Mouse (Mus musculus) liver, embryonic 12.5 days (tissue): ENCODE data around the gene Pitpna. TPM values are rescaled to one million over a fixed set of nuclear protein-coding genes. Genes with fewer than 3 reads are reported as not detected.

ENCODE experiments used
- ATAC-seq: fragments of 200-750 bp; cut with Nextera tagmentation; 2 replicates; pipeline ENCODE4 v1.8.0; 2017; ENCODE audit warnings: moderate number of reproducible peaks, mild to moderate bottlenecking, moderate library complexity
- H3K27ac ChIP-seq: fragments of 300-500 bp; sonication (generic); 2 replicates; pipeline ENCODE4 v1.5.1; 2016; ENCODE audit warnings: mild to moderate bottlenecking
- H3K27me3 ChIP-seq: fragments of 300-500 bp; sonication (generic); replicated peaks from 2 replicates; pipeline ENCODE4 v1.6.1; 2016; ENCODE audit warnings: mild to moderate bottlenecking, moderate library complexity
- H3K36me3 ChIP-seq: fragments of 300-500 bp; sonication (generic); 2 replicates; pipeline ENCODE4 v1.6.1; 2016; ENCODE audit warnings: mild to moderate bottlenecking, moderate library complexity
- H3K4me1 ChIP-seq: fragments of 300-500 bp; sonication (generic); 2 replicates; pipeline ENCODE4 v1.6.1; 2016
- H3K4me2 ChIP-seq: fragments of 300-500 bp; sonication (generic); 2 replicates; pipeline ENCODE4 v1.6.1; 2016; ENCODE audit warnings: mild to moderate bottlenecking, moderate library complexity
- H3K4me3 ChIP-seq: fragments of 300-500 bp; sonication (generic); 2 replicates; pipeline ENCODE4 v1.5.1; 2016; ENCODE audit warnings: mild to moderate bottlenecking, moderate library complexity
- H3K9ac ChIP-seq: fragments of 300-500 bp; sonication (generic); 2 replicates; pipeline ENCODE4 v1.6.1; 2016; ENCODE audit warnings: mild to moderate bottlenecking, moderate library complexity
- H3K9me3 ChIP-seq: fragments of 300-500 bp; sonication (generic); replicated peaks from 2 replicates; pipeline ENCODE4 v1.6.1; 2016; ENCODE audit warnings: mild to moderate bottlenecking, moderate library complexity
- WGBS: fragments of 180-500 bp; shearing (Covaris S2); methylation state at CpG from one replicate; pipeline ENCODE4 v1.1.7; 2016; ENCODE audit not compliant: insufficient replicate concordance; 5-methylcytosine and 5-hydroxymethylcytosine counted together
- polyA plus RNA-seq: library from polyadenylated mRNA; unstranded; fragments of >200 nt; fragmentation: Nextera tagmentation; extraction: Ambion mirVana; gene quantifications from 2 replicates; pipeline ENCODE4 v1.2.1, GENCODE M21; 2016

Gene Pitpna
- polyA plus RNA-seq, 1 experiment from 2014 or later, result 65.7 TPM

DNA sequence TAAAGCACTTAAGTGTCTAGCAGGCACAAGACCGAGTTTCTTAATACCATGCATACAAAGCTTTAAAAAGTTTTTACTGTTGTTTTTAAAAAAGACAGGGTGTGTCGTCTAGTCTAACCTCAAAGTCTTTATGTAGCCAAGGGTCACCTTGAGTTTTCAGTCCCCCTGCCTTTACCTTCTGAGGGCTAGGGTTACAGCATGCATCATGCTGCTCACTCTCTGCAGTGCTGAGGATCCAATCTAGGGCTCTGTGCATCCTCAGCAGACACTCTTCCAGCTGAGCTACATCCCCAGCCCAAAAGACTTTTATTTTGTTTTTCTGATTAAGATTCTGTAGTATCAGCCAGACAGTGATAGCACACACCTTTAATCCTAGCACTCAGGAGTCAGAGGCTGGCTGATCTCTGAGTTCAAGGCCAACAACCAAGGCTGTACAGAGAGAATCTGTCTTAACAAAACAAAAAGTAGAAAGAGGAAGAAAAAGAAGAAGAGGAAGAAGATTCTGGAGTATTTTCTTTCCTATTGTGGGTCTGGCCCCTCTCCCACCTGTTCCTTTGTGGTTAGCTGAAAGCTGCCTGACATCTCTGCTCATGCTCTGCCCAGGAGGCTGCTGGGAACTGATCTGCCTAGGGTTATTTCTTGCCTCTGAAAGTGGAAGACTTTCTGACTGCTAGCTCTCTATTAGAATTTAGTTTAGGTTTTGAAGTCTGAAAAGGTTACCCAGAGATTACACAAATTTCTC is 34.9 kb downstream of the Pitpna start:
- Histone ChIP-seq H3K9me3 (no peaks in the 10 kb centered on the region), H3K36me3 (peaks cover 82% of the 10 kb centered on the region), H3K4me2 (no peak overlapping the region), H3K4me3 (no peak overlapping the region), H3K4me1 (peaks cover 24% of the 10 kb centered on the region), H3K27ac (peak overlapping the region; percentile 31; the same call in 1 of the 2 replicates), H3K27me3 (no peaks in the 10 kb centered on the region), H3K9ac (no peak overlapping the region)
- no peak for ATAC-seq
- 63% methylated on average over 2 of the region's 2 CpGs for WGBS

- no peaks in the 10 kb centered on the region for H3K27me3 ChIP-seq
- H3K9me3 ChIP-seq, result no peaks in the 10 kb centered on the region
- WGBS, result 34% methylated on average over 2 of the region's 2 CpGs
- peaks cover 24% of the 10 kb centered on the region for H3K4me1 ChIP-seq
- ATAC-seq, result no peak
- peak overlapping the region; percentile 52 for H3K27ac ChIP-seq
- H3K36me3 ChIP-seq, result peaks cover 79% of the 10 kb centered on the region
- H3K4me2 ChIP-seq, result no peak overlapping the region
- H3K9ac ChIP-seq, result no peak overlapping the region
- no peak overlapping the region for H3K4me3 ChIP-seq
Observed at GRCm38 (mm10) chr11:75624102-75624554, 36.2 kb downstream of the Pitpna start.

DNA sequence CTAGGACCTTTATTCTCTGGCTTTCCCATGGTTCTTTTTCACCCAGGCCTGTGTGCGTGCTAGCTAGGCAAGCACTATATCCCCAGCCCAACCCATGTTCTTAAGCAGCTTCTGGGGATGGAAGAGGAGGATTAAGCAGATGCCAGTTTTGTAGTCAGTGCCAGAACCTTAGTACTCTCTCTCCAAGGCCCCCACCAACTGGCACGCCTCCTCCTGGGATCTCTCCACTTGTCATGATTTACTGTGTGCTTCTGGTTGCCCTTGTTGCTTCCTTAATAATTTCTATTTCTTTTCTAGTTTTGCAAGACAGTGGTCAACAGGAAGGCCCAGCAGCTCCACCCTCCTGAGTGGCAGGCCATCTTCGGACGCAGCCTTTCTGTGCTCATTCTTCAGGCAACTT is 37.9 kb downstream of the Pitpna start:
- Histone ChIP-seq H3K4me2 (no peak overlapping the region), H3K4me1 (peaks cover 35% of the 10 kb centered on the region), H3K36me3 (peaks cover 62% of the 10 kb centered on the region), H3K27ac (no peak overlapping the region), H3K9me3 (no peaks in the 10 kb centered on the region), H3K4me3 (no peak overlapping the region), H3K9ac (no peak overlapping the region), H3K27me3 (no peaks in the 10 kb centered on the region)
- 87% methylated on average over 4 of the region's 4 CpGs for WGBS
- no peak for ATAC-seq

DNA sequence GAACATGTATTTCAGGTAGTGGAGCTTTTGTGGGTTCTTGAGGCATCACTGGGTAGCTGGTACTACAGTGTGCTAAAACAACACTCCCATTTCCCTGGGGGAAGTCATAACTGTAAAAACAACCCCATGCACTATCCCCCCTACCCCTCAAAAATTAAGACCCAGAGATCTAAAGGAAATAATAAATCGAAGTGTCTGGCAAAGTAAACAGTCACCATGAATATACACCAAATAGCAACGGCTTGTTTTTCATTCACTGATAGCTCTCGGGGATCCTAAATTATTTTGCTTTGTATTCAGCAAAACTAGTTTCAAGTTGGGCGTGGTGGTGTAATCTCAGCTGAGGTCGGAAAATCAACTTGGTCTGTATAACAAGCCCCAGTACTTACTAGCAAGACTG is 42.2 kb downstream of the Pitpna start:
- ATAC-seq, result no peak
- Histone ChIP-seq H3K9me3 (no peaks in the 10 kb centered on the region), H3K9ac (peak overlapping the region; percentile 81), H3K4me2 (peak overlapping the region; percentile 74), H3K4me3 (peak overlapping the region; percentile 83), H3K27me3 (no peaks in the 10 kb centered on the region), H3K4me1 (peaks cover 34% of the 10 kb centered on the region), H3K36me3 (peaks cover 52% of the 10 kb centered on the region), H3K27ac (peak overlapping the region; percentile 84)
- WGBS, result 8% methylated on average over 5 of the region's 5 CpGs

DNA sequence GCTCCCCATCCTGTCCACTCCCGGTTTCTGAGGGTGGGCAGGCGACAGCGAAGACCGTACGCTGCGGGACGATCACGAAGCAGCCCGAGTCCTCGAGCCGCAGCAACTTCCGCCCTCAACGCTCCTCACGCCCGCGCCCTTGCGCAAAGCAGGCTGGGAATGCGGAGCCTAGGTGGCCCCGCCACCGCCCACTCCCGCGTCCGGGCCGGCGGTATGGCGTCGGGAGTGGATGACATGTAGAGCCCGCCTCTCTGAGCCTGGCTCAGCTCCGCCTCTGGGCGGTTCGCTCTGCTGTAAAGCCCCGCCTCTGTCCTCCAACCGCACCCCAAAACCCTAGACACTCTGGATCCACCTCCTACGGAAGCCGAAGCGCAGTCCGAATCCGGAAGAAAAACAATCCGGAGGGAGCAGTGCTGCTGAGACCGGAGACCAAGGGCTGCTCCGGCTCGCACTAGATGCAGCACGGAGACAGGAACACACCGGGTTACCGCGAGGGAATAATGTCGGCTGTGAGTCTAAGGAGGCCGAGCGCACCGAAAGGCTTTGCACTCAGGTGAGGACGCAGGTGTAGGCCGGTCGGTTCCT is 42.8 kb downstream of the Pitpna start, which contains the start of gene Inpp5k:
Gene Inpp5k, plus strand, starts transcription at position 344 of the 585 bp plus-strand sequence.
- H3K9ac ChIP-seq, result peak within 1 kb of the TSS; percentile 81
- H3K4me3 ChIP-seq, result peak within 1 kb of the TSS; percentile 83
- no peaks in the 10 kb centered on the region for H3K9me3 ChIP-seq
- peak; percentile 100 for ATAC-seq
- H3K36me3 ChIP-seq, result peaks cover 52% of the 10 kb centered on the region
- H3K4me1 ChIP-seq, result peaks cover 34% of the 10 kb centered on the region
- no peaks in the 10 kb centered on the region for H3K27me3 ChIP-seq
- H3K4me2 ChIP-seq, result peak within 1 kb of the TSS; percentile 74
- peak within 1 kb of the TSS; percentile 84 for H3K27ac ChIP-seq
- WGBS, result under 1% methylated on average over 53 of the region's 53 CpGs

DNA sequence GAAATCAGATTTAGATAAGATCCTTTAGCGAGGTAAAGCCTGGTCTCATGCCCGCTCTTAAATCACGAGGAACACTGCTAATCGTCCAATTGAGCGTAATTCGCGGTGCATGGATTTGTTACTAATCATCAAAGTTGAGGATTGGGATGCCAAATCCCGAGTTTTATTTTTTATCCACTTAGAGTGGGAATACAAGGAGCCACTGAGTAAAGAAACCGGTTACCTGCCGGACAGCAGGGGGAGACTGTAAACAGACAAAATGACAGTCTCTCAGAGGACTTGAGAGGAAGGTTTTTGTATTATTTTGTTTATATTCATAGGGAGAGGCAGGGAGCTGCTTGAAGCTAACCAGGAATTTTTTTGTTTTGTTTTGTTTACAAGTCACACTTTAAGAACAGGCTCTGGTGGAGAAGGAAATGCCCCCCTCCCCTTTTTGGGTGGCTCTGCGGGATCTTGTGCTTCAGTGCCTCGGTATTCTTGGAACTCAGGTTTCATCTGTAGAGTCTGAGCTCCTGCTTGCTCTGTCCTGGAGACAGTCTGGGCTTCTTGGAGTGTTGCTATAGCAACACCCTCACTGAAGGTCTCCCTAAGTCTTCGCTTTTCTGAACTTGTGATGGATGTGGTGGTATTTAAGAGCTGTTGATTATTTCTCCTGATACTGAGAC is 43.8 kb downstream of the Pitpna start:
- H3K4me2 ChIP-seq, result peak overlapping the region; percentile 74
- H3K4me3 ChIP-seq, result peak overlapping the region; percentile 83
- no peaks in the 10 kb centered on the region for H3K27me3 ChIP-seq
- H3K9ac ChIP-seq, result peak overlapping the region; percentile 81
- no peak overlapping the region for H3K27ac ChIP-seq
- H3K9me3 ChIP-seq, result no peaks in the 10 kb centered on the region
- peaks cover 43% of the 10 kb centered on the region for H3K36me3 ChIP-seq
- WGBS, result 16% methylated on average over 13 of the region's 13 CpGs
- H3K4me1 ChIP-seq, result peaks cover 32% of the 10 kb centered on the region
- no peak for ATAC-seq

- 85% methylated on average over 5 of the region's 5 CpGs for WGBS
- Histone ChIP-seq H3K27me3 (no peaks in the 10 kb centered on the region), H3K9ac (no peak overlapping the region), H3K36me3 (peaks cover 42% of the 10 kb centered on the region), H3K4me1 (peaks cover 26% of the 10 kb centered on the region), H3K4me2 (peak overlapping the region; percentile 74; the same call in 1 of the 2 replicates), H3K9me3 (no peaks in the 10 kb centered on the region), H3K4me3 (no peak overlapping the region), H3K27ac (no peak overlapping the region)
- ATAC-seq, result no peak
Observed at GRCm38 (mm10) chr11:75632921-75633320, 45.0 kb downstream of the Pitpna start.

DNA sequence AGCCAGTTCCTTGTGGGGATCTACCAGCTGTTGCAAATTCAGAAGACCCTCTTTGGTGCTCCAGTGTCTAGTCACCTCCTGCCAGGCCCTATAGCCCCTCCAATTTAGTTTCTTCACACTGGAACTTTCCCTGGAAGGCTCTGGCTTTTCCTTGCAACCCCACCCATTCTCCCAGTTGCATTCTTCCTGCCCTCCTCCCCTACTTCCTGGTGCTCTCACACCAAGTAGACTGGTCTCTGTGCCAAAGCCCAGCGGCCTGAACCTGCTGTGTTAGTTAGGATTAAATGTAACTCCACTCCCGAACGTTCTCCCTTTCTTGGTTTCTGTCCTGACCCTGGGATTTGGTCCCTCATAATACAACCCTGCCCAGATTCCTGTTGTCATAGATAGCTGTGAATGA is 46.9 kb downstream of the Pitpna start:
- H3K36me3 ChIP-seq, result peaks cover 39% of the 10 kb centered on the region
- H3K4me2 ChIP-seq, result no peak overlapping the region
- peak overlapping the region; percentile 11; the same call in 1 of the 2 replicates for H3K27ac ChIP-seq
- no peak for ATAC-seq
- no peaks in the 10 kb centered on the region for H3K9me3 ChIP-seq
- no peak overlapping the region for H3K4me3 ChIP-seq
- H3K4me1 ChIP-seq, result peaks cover 20% of the 10 kb centered on the region
- H3K27me3 ChIP-seq, result no peaks in the 10 kb centered on the region
- WGBS, result 69% methylated on average over 3 of the region's 3 CpGs
- no peak overlapping the region for H3K9ac ChIP-seq

DNA sequence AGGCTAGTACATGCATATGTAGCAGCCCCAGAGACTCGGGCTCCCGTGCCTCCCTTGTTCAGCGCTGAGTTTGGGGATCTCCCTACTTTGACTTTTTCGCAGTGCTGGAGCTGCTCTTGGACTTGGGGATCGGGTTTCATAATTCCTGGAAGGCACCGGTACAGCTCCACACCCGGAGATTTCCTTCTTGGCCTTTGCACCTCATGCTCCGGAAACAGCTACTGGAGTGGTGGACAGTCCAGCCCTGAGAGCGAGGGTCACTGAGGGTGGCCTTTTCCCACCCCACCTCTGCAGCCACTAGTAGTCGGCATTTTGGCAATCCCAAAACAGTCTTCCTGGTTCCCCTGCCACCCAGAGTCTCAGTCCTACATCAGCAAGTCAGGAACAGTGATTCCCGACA is 47.4 kb downstream of the Pitpna start:
- Histone ChIP-seq H3K9me3 (no peaks in the 10 kb centered on the region), H3K36me3 (peaks cover 39% of the 10 kb centered on the region), H3K9ac (no peak overlapping the region), H3K4me3 (no peak overlapping the region), H3K4me1 (peaks cover 15% of the 10 kb centered on the region), H3K27me3 (no peaks in the 10 kb centered on the region), H3K27ac (no peak overlapping the region), H3K4me2 (no peak overlapping the region)
- WGBS, result 68% methylated on average over 11 of the region's 11 CpGs
- ATAC-seq, result no peak

DNA sequence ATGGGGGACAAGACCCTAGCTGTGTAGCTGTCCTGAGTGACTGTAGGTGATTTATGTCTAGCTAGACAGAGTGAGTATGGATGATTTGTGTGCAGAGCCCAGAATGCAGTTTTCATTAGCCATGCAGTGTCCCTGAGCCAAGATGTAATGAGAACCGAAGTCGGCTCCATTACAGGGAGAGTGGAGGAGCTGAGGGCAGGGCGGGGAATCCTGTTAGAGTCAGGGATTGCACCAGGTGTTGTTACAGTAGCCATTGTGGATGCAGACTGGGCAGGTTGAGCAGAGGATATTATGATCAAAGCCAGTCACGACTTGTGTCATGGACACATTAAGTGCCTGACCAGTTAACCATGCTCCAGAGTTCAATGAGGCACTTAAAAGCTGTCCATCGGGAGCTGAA is 55.4 kb downstream of the Pitpna start:
- Histone ChIP-seq H3K4me2 (no peak overlapping the region), H3K27ac (no peak overlapping the region), H3K27me3 (no peaks in the 10 kb centered on the region), H3K9me3 (no peaks in the 10 kb centered on the region), H3K36me3 (peaks cover 12% of the 10 kb centered on the region; the same call in 1 of the 2 replicates), H3K4me1 (peaks cover 4% of the 10 kb centered on the region; the same call in 1 of the 2 replicates), H3K9ac (no peak overlapping the region), H3K4me3 (no peak overlapping the region)
- 80% methylated on average over 5 of the region's 5 CpGs for WGBS
- no peak for ATAC-seq

DNA sequence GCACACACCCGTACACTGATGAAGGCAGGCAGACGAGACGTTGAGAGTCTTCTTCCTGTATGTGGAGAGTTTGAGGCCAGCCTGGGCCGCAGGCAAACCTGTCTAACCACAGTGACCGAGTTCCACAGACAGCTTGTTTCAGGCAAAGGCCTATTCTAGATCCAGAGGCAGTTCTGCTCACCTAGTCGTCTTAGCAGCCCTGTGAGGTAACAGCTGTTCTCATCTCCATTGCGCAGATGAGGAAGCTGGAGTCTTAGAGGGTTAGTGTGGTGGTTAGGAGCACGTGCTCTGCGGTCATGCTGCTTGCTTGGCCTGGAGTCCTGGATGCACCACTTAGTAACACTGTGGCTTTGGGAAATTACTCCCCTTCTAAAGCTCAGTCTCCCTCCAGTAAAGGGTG is 56.8 kb downstream of the Pitpna start:
- H3K27ac ChIP-seq, result no peak overlapping the region
- peaks cover 12% of the 10 kb centered on the region; the same call in 1 of the 2 replicates for H3K36me3 ChIP-seq
- no peak overlapping the region for H3K4me2 ChIP-seq
- H3K9ac ChIP-seq, result no peak overlapping the region
- H3K4me3 ChIP-seq, result no peak overlapping the region
- no peak for ATAC-seq
- 41% methylated on average over 9 of the region's 9 CpGs for WGBS
- H3K27me3 ChIP-seq, result no peaks in the 10 kb centered on the region
- no peaks in the 10 kb centered on the region for H3K9me3 ChIP-seq
- H3K4me1 ChIP-seq, result peaks cover 13% of the 10 kb centered on the region

GRCm38 (mm10) chr11:75647681-75648211 is 59.8 kb downstream of the Pitpna start:
- Histone ChIP-seq H3K36me3 (peaks cover 8% of the 10 kb centered on the region; the same call in 1 of the 2 replicates), H3K4me3 (no peak overlapping the region), H3K27ac (peak overlapping the region; percentile 61; the same call in 1 of the 2 replicates), H3K4me1 (peaks cover 40% of the 10 kb centered on the region), H3K9ac (no peak overlapping the region), H3K4me2 (no peak overlapping the region), H3K27me3 (no peaks in the 10 kb centered on the region), H3K9me3 (no peaks in the 10 kb centered on the region)
- 70% methylated on average over 6 of the region's 6 CpGs for WGBS
- no peak for ATAC-seq
